Mouse (Mus musculus) intestine, embryonic 14.5 days (tissue): ENCODE results near the gene Gm20498. TPM values are rescaled to one million over a fixed set of nuclear protein-coding genes. Genes with fewer than 3 reads are reported as not detected.

Experiments used
- ATAC-seq: fragments of 200-750 bp; cut with Nextera tagmentation; replicated peaks from 2 replicates; pipeline ENCODE4 v1.8.0; 2017; ENCODE audit warnings: low read depth, moderate number of reproducible peaks, moderate TSS enrichment, moderate library complexity; ENCODE audit not compliant: low FRiP score, low TSS enrichment
- DNase-seq: peaks from one replicate; pipeline ENCODE4 v3.0.0-alpha.2; 2018; ENCODE audit warnings: low spot score
- H3K27ac ChIP-seq: fragments of 300-500 bp; sonication (generic); 2 replicates; pipeline ENCODE4 v1.5.1; 2014; ENCODE audit warnings: low read depth, mild to moderate bottlenecking, control low read depth
- H3K27me3 ChIP-seq: fragments of 300-500 bp; sonication (generic); replicated peaks from 2 replicates; pipeline ENCODE4 v1.6.1; 2014; ENCODE audit warnings: low read length, control low read depth; ENCODE audit not compliant: control insufficient read depth, insufficient read depth
- H3K36me3 ChIP-seq: fragments of 300-500 bp; sonication (generic); 2 replicates; pipeline ENCODE4 v1.6.1; 2014; ENCODE audit warnings: low read length, control low read depth; ENCODE audit not compliant: control insufficient read depth, insufficient read depth
- H3K4me1 ChIP-seq: fragments of 300-500 bp; sonication (generic); replicated peaks from 2 replicates; pipeline ENCODE4 v1.6.1; 2014; ENCODE audit warnings: low read length, control low read depth, mixed read lengths; ENCODE audit not compliant: control insufficient read depth, insufficient read depth
- H3K4me2 ChIP-seq: fragments of 300-500 bp; sonication (generic); 2 replicates; pipeline ENCODE4 v1.6.1; 2014; ENCODE audit warnings: low read length
- H3K4me3 ChIP-seq: fragments of 300-500 bp; sonication (generic); 2 replicates; pipeline ENCODE4 v1.5.1; 2014; ENCODE audit warnings: low read depth, low read length, control low read depth, mixed read lengths
- H3K9ac ChIP-seq: fragments of 300-500 bp; sonication (generic); 2 replicates; pipeline ENCODE4 v1.6.1; 2014; ENCODE audit warnings: mild to moderate bottlenecking, low read length
- H3K9me3 ChIP-seq: fragments of 300-500 bp; sonication (generic); 2 replicates; pipeline ENCODE4 v1.6.1; 2016; ENCODE audit warnings: low read length, control low read depth; ENCODE audit not compliant: control insufficient read depth
- WGBS: fragments of 180-500 bp; shearing (Covaris S2); extraction: QIAGEN DNeasy Blood & Tissue Kit; methylation state at CpG from one replicate; pipeline ENCODE4 v1.1.7; 2014; 5-methylcytosine and 5-hydroxymethylcytosine counted together
- polyA plus RNA-seq: library from polyadenylated mRNA; unstranded; fragments of >200 nt; fragmentation: Nextera tagmentation; extraction: Ambion mirVana; gene quantifications from 2 replicates; pipeline ENCODE4 v1.2.1, GENCODE M21; 2014

Gene Gm20498
- polyA plus RNA-seq, 1 experiment from 2014 or later: 30.5 TPM

DNA sequence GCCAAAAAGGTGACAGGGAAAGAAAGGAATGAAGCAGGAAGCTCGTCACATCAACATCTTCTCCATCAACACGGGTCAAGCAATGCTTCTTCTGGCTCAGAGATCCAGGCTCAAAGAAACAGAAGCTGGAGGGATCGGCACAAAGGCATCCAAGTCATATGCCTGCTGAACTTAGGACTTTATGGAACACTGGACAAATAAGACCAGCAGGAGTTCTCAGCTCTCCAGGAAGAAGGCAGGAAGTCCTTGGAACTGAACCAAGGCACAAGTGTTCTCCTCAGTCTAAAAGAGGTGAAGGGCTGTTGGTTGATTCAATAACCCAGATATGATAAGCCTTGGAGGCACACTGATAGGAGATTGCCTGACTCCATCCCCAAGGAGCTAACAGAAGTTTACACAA, 207.7 kb downstream of the Gm20498 start:
- H3K27me3 ChIP-seq: no peaks in the 10 kb centered on the region
- H3K27ac ChIP-seq: no peak overlapping the region
- ATAC-seq (no peak), DNase-seq (no peak)
- no peaks in the 10 kb centered on the region for H3K36me3 ChIP-seq
- H3K4me3 ChIP-seq: no peak overlapping the region
- WGBS: 88% methylated on average over 3 of the region's 3 CpGs
- H3K9ac ChIP-seq: no peak overlapping the region
- H3K9me3 ChIP-seq: no peaks in the 10 kb centered on the region
- no peak overlapping the region for H3K4me2 ChIP-seq
- no peaks in the 10 kb centered on the region for H3K4me1 ChIP-seq

GRCm38 (mm10) chr12:81324116-81324515, 208.6 kb downstream of the Gm20498 start:
- H3K4me3 ChIP-seq: no peak overlapping the region
- no peaks in the 10 kb centered on the region for H3K4me1 ChIP-seq
- H3K4me2 ChIP-seq: no peak overlapping the region
- no peaks in the 10 kb centered on the region for H3K9me3 ChIP-seq
- H3K36me3 ChIP-seq: no peaks in the 10 kb centered on the region
- 96% methylated on average over 3 of the region's 3 CpGs for WGBS
- H3K27me3 ChIP-seq: no peaks in the 10 kb centered on the region
- no peak overlapping the region for H3K9ac ChIP-seq
- DNase-seq: no peak
- no peak overlapping the region for H3K27ac ChIP-seq
- no peak for ATAC-seq

DNA sequence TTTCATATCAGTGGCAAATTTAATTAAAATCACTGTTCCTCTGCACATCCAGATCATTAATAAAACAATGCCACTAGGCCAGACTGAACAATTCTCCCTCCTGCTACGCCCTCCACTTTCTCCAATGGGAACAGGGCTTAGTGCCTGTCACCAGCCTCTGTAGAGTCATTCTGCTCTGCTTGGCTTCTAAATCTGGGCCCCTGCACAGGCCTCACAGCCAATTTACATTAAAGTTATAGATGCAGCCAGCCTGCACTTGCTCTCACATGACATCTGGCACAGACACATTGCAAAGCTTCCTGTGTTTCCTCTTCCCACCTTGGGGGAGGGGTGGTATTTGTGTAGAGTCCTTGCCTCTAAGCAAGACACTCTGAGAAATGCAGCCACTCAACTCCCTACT, 211.7 kb downstream of the Gm20498 start:
- Histone ChIP-seq H3K9ac (no peak overlapping the region), H3K27me3 (no peaks in the 10 kb centered on the region), H3K9me3 (no peaks in the 10 kb centered on the region), H3K4me1 (no peaks in the 10 kb centered on the region), H3K4me3 (no peak overlapping the region), H3K36me3 (no peaks in the 10 kb centered on the region), H3K27ac (no peak overlapping the region), H3K4me2 (no peak overlapping the region)
- DNase-seq (no peak), ATAC-seq (no peak)
- 45% methylated on average over 1 of the region's 1 CpGs for WGBS

- Histone ChIP-seq H3K27ac (no peak overlapping the region), H3K4me3 (no peak overlapping the region), H3K4me2 (no peak overlapping the region), H3K9me3 (no peaks in the 10 kb centered on the region), H3K9ac (no peak overlapping the region), H3K4me1 (no peaks in the 10 kb centered on the region), H3K36me3 (no peaks in the 10 kb centered on the region), H3K27me3 (no peaks in the 10 kb centered on the region)
- ATAC-seq (no peak), DNase-seq (no peak)
- 55% methylated on average over 2 of the region's 2 CpGs for WGBS
Observed at GRCm38 (mm10) chr12:81317811-81318210, 214.9 kb downstream of the Gm20498 start.

DNA sequence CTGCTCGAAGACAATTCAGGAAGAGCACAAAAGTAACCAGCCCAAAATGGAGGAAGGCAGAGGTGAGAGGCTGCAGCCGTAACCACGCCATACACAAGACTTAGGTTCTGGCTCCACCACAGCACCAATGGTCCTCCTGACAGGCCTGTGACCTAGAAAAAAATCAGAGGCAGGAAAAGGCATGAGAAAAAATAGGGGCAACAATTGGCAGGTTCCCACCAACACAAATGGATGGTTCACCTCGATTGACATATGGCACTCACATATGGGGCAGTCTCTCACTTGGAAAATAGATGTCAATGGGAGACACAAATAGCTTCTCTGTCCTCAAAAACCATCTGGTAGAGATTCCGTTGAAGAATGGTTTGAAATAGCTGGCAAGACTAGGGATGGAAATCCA, 216.8 kb downstream of the Gm20498 start:
- H3K4me3 ChIP-seq: no peak overlapping the region
- H3K27ac ChIP-seq: no peak overlapping the region
- no peaks in the 10 kb centered on the region for H3K9me3 ChIP-seq
- H3K36me3 ChIP-seq: no peaks in the 10 kb centered on the region
- H3K4me1 ChIP-seq: no peaks in the 10 kb centered on the region
- DNase-seq (no peak), ATAC-seq (no peak)
- no peaks in the 10 kb centered on the region for H3K27me3 ChIP-seq
- no peak overlapping the region for H3K4me2 ChIP-seq
- 93% methylated on average over 5 of the region's 5 CpGs for WGBS
- no peak overlapping the region for H3K9ac ChIP-seq

Other genes with a start within 250 kb of the Gm20498 start
- gene Slc8a3, start 199.7 kb downstream of the Gm20498 start, polyA plus RNA-seq: 0.55 and 0.85 TPM in 2 replicates
- gene Gm4787, start 153.4 kb downstream of the Gm20498 start, polyA plus RNA-seq: 0.34 and 0.56 TPM in 2 replicates
- gene Adam4, start 111.0 kb downstream of the Gm20498 start, polyA plus RNA-seq: 0.73 and 0.91 TPM in 2 replicates
- 132 and 147 TPM in 2 replicates for gene Cox16, start 47.8 kb downstream of the Gm20498 start, polyA plus RNA-seq
- gene Synj2bp, start within 50 bp of the Gm20498 start, polyA plus RNA-seq: 35.5 and 39.7 TPM in 2 replicates
- 0.18 and 0.30 TPM in 2 replicates for gene Adam21, start 35.6 kb upstream of the Gm20498 start, polyA plus RNA-seq
- 70.0 and 73.2 TPM in 2 replicates for gene Med6, start 62.1 kb upstream of the Gm20498 start, polyA plus RNA-seq
- 1.3 and 1.4 TPM in 2 replicates for gene Ttc9, start 98.3 kb upstream of the Gm20498 start, polyA plus RNA-seq
- gene Map3k9, start 248.3 kb upstream of the Gm20498 start, polyA plus RNA-seq: 1.5 and 2.4 TPM in 2 replicates